Mouse (Mus musculus): ENCODE measurements around the gene Gja4. TPM values are rescaled to one million over a fixed set of nuclear protein-coding genes. Genes with fewer than 3 reads are reported as not detected.

The Gja4 gene
- polyA plus RNA-seq, 1 experiment from 2014 or later: not detected

GRCm38 (mm10) chr4:127330181-127331100 is 16.6 kb upstream of the Gja4 start, which contains the start of gene Gjb3:
Gene Gjb3 (minus strand): TSS chr4:127330844.
- WGBS (ENCODE audit: missing documents): 7% methylated on average over 49 of the region's 49 CpGs
- no peaks in the 10 kb centered on the region for H3K36me3 ChIP-seq (ENCODE audit: inconsistent target)
- H3K27ac ChIP-seq: no peak within 1 kb of the TSS
- no peaks in the 10 kb centered on the region for H3K79me2 ChIP-seq (ENCODE audit: inconsistent target)
- no peak within 1 kb of the TSS for H3K4me3 ChIP-seq (ENCODE audit: inconsistent target)

GRCm38 (mm10) chr4:127329751-127330150 is 15.9 kb upstream of the Gja4 start:
- H3K36me3 ChIP-seq (ENCODE audit: inconsistent target): no peaks in the 10 kb centered on the region
- no peaks in the 10 kb centered on the region for H3K79me2 ChIP-seq (ENCODE audit: inconsistent target)
- no peak overlapping the region for H3K27ac ChIP-seq
- no peak overlapping the region for H3K4me3 ChIP-seq (ENCODE audit: inconsistent target)
- WGBS (ENCODE audit: missing documents): 13% methylated on average over 11 of the region's 13 CpGs

GRCm38 (mm10) chr4:127329046-127329445 is 15.2 kb upstream of the Gja4 start:
- H3K79me2 ChIP-seq (ENCODE audit: inconsistent target): no peaks in the 10 kb centered on the region
- H3K27ac ChIP-seq: no peak overlapping the region
- WGBS (ENCODE audit: missing documents): 63% methylated on average over 3 of the region's 3 CpGs
- no peaks in the 10 kb centered on the region for H3K36me3 ChIP-seq (ENCODE audit: inconsistent target)
- no peak overlapping the region for H3K4me3 ChIP-seq (ENCODE audit: inconsistent target)

GRCm38 (mm10) chr4:127328378-127328777 is 14.5 kb upstream of the Gja4 start:
- H3K27ac ChIP-seq: no peak overlapping the region
- 59% methylated on average over 7 of the region's 7 CpGs for WGBS (ENCODE audit: missing documents)
- no peaks in the 10 kb centered on the region for H3K79me2 ChIP-seq (ENCODE audit: inconsistent target)
- no peak overlapping the region for H3K4me3 ChIP-seq (ENCODE audit: inconsistent target)
- no peaks in the 10 kb centered on the region for H3K36me3 ChIP-seq (ENCODE audit: inconsistent target)

- Histone ChIP-seq H3K27ac (no peak overlapping the region), H3K36me3 (ENCODE audit: inconsistent target) (no peaks in the 10 kb centered on the region), H3K4me3 (ENCODE audit: inconsistent target) (no peak overlapping the region), H3K79me2 (ENCODE audit: inconsistent target) (no peaks in the 10 kb centered on the region)
- WGBS (ENCODE audit: missing documents): 6% methylated on average over 6 of the region's 6 CpGs
Observed at GRCm38 (mm10) chr4:127327749-127328148, 13.9 kb upstream of the Gja4 start.

- 26% methylated on average over 7 of the region's 7 CpGs for WGBS (ENCODE audit: missing documents)
- H3K36me3 ChIP-seq (ENCODE audit: inconsistent target): no peaks in the 10 kb centered on the region
- H3K4me3 ChIP-seq (ENCODE audit: inconsistent target): no peak overlapping the region
- H3K79me2 ChIP-seq (ENCODE audit: inconsistent target): no peaks in the 10 kb centered on the region
- no peak overlapping the region for H3K27ac ChIP-seq
Observed at GRCm38 (mm10) chr4:127327258-127327657, 13.4 kb upstream of the Gja4 start.

- Histone ChIP-seq H3K4me3 (ENCODE audit: inconsistent target) (no peak overlapping the region), H3K27ac (no peak overlapping the region), H3K36me3 (ENCODE audit: inconsistent target) (no peaks in the 10 kb centered on the region), H3K79me2 (ENCODE audit: inconsistent target) (no peaks in the 10 kb centered on the region)
- 90% methylated on average over 5 of the region's 5 CpGs for WGBS (ENCODE audit: missing documents)
Observed at GRCm38 (mm10) chr4:127325276-127325675, 11.4 kb upstream of the Gja4 start.

GRCm38 (mm10) chr4:127324759-127325158 is 10.9 kb upstream of the Gja4 start:
- H3K36me3 ChIP-seq (ENCODE audit: inconsistent target): no peaks in the 10 kb centered on the region
- no peak overlapping the region for H3K4me3 ChIP-seq (ENCODE audit: inconsistent target)
- 31% methylated on average over 6 of the region's 6 CpGs for WGBS (ENCODE audit: missing documents)
- no peak overlapping the region for H3K27ac ChIP-seq
- H3K79me2 ChIP-seq (ENCODE audit: inconsistent target): no peaks in the 10 kb centered on the region

- no peaks in the 10 kb centered on the region for H3K36me3 ChIP-seq (ENCODE audit: inconsistent target)
- WGBS (ENCODE audit: missing documents): 74% methylated on average over 10 of the region's 10 CpGs
- H3K79me2 ChIP-seq (ENCODE audit: inconsistent target): no peaks in the 10 kb centered on the region
- no peak overlapping the region for H3K27ac ChIP-seq
- H3K4me3 ChIP-seq (ENCODE audit: inconsistent target): no peak overlapping the region
Observed at GRCm38 (mm10) chr4:127324296-127324695, 10.5 kb upstream of the Gja4 start.

- WGBS (ENCODE audit: missing documents): 90% methylated on average over 3 of the region's 3 CpGs
- H3K79me2 ChIP-seq (ENCODE audit: inconsistent target): no peaks in the 10 kb centered on the region
- no peak overlapping the region for H3K4me3 ChIP-seq (ENCODE audit: inconsistent target)
- H3K27ac ChIP-seq: no peak overlapping the region
- H3K36me3 ChIP-seq (ENCODE audit: inconsistent target): no peaks in the 10 kb centered on the region
Observed at GRCm38 (mm10) chr4:127323651-127324050, 9.8 kb upstream of the Gja4 start.

- Histone ChIP-seq H3K79me2 (ENCODE audit: inconsistent target) (no peaks in the 10 kb centered on the region), H3K4me3 (ENCODE audit: inconsistent target) (no peak overlapping the region), H3K36me3 (ENCODE audit: inconsistent target) (no peaks in the 10 kb centered on the region), H3K27ac (no peak overlapping the region)
- 15% methylated on average over 3 of the region's 3 CpGs for WGBS (ENCODE audit: missing documents)
Observed at GRCm38 (mm10) chr4:127319613-127320012, 5.8 kb upstream of the Gja4 start.

- H3K4me3 ChIP-seq (ENCODE audit: inconsistent target): no peak overlapping the region
- WGBS (ENCODE audit: missing documents): 77% methylated on average over 4 of the region's 4 CpGs
- H3K27ac ChIP-seq: no peak overlapping the region
- no peaks in the 10 kb centered on the region for H3K36me3 ChIP-seq (ENCODE audit: inconsistent target)
- H3K79me2 ChIP-seq (ENCODE audit: inconsistent target): no peaks in the 10 kb centered on the region
Observed at GRCm38 (mm10) chr4:127317143-127317542, 3.3 kb upstream of the Gja4 start.

GRCm38 (mm10) chr4:127315753-127316152 is 1.9 kb upstream of the Gja4 start:
- Histone ChIP-seq H3K79me2 (ENCODE audit: inconsistent target) (no peaks in the 10 kb centered on the region), H3K4me3 (ENCODE audit: inconsistent target) (no peak overlapping the region), H3K36me3 (ENCODE audit: inconsistent target) (no peaks in the 10 kb centered on the region), H3K27ac (no peak overlapping the region)
- WGBS (ENCODE audit: missing documents): 95% methylated on average over 8 of the region's 8 CpGs

- Histone ChIP-seq H3K79me2 (ENCODE audit: inconsistent target) (no peaks in the 10 kb centered on the region), H3K27ac (no peak overlapping the region), H3K4me3 (ENCODE audit: inconsistent target) (no peak overlapping the region), H3K36me3 (ENCODE audit: inconsistent target) (no peaks in the 10 kb centered on the region)
- whole genome bisulfite sequencing (ENCODE audit: missing documents): 84% methylated on average over 9 of the region's 9 CpGs
Observed at GRCm38 (mm10) chr4:127314585-127314984, 746 bp upstream of the Gja4 start.

- H3K27ac ChIP-seq: no peak overlapping the region
- no peak overlapping the region for H3K4me3 ChIP-seq (ENCODE audit: inconsistent target)
- 72% methylated on average over 24 of the region's 24 CpGs for WGBS (ENCODE audit: missing documents)
- H3K36me3 ChIP-seq (ENCODE audit: inconsistent target): no peaks in the 10 kb centered on the region
- H3K79me2 ChIP-seq (ENCODE audit: inconsistent target): no peaks in the 10 kb centered on the region
Observed at GRCm38 (mm10) chr4:127312349-127312748, 1.5 kb downstream of the Gja4 start.

All from macrophage (primary cell).